Mouse (Mus musculus): ENCODE measurements at regions not wholly inside any gene's neighbourhood (a gene's known extent, or its start where the extent isn't known, plus 50 kb on each side); places are given as distances from the start of the nearest gene placed in this dataset.

GRCm38 (mm10) chr3:137742119-137742518 lies 70.8 kb downstream of the Gm21962 start:
- TF ChIP-seq USF1 (IDR thresholded peaks at IDR 0.05; ENCODE audit: low read depth) (no peak), TCF3 (IDR thresholded peaks at IDR 0.05; ENCODE audit: insufficient read length, low read depth) (no peak), POLR2A (IDR thresholded peaks at IDR 0.05; ENCODE audit: insufficient read length, low read depth) (no peak), TCF12 (IDR thresholded peaks at IDR 0.05; ENCODE audit: insufficient read depth, poor library complexity, severe bottlenecking) (no peak), SRF (IDR thresholded peaks at IDR 0.05; ENCODE audit: control insufficient read depth, insufficient read length, low read depth) (no peak), POLR2AphosphoS2 (IDR thresholded peaks at IDR 0.05; ENCODE audit: insufficient read length, low read depth) (no peak), E2F4 (IDR thresholded peaks at IDR 0.05; ENCODE audit: insufficient read depth) (no peak)
